Mouse (Mus musculus): ENCODE results near the gene Slc22a23.

DNA sequence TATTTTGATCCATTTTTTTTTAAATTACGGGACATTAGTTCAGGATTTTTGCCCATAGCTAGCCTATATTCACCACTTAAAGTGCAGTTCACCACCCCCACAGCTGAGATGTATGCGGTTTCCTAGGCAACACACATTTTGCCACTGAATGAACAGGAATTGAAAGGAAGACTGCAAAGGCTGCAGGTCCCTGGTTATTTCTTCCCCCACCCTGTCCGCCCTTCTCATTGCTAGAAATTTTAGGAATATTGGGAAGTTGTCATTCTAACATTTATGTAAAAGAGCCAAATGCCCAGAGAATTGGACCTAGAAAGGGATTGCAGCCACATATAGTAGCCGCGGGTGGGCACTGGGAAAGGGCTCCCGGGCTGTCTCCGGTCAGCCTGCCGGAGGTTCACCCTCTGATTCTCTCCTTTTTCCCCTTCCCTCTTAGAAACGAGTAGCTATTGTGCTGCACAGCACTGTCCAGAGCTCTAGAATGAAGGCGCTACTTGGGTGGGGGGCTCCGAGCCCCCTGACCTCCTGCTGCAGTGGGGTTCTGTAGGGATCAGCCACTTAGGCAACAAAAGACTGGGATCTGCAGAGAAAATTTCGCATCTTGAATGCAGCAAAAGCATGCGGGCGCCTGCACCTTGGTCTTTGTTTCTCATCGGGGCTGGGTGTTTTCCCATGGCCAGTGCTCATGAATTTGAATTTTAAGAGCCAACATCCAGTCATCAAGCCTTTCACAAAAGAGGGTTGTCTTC is 211.5 kb downstream of the Slc22a23 start:
- TF ChIP-seq EP300 (IDR thresholded peaks at IDR 0.05; ENCODE audit: low read depth), result no peak
- no peak for TF ChIP-seq CTCF (IDR thresholded peaks at IDR 0.05; ENCODE audit: low read depth)

All from liver, embryonic 14.5 days (tissue).